Mouse (Mus musculus) liver, adult 10 weeks (tissue): ENCODE data around the gene Nuak2. TPM values are rescaled to one million over a fixed set of nuclear protein-coding genes. Genes with fewer than 3 reads are reported as not detected.

ENCODE experiments used
- polyA plus RNA-seq: library from polyadenylated mRNA; stranded (reverse); fragments of 350-450 nt; fragmentation: Illumina TruSeq; extraction: RNeasy Lipid Tissue Mini Kit (QIAGEN cat#74804); gene quantifications from one replicate; pipeline ENCODE4 v1.2.3, GENCODE M21; 2014; ENCODE audit warnings: low read depth, low replicate concordance

Nuak2 gene
- 4.4 TPM for polyA plus RNA-seq

GRCm38 (mm10) chr1:132315889-132316624 lies at the start of gene Nuak2:
TSS of gene Nuak2 (plus strand) at chr1:132316126.

GRCm38 (mm10) chr1:132298425-132298800 lies 17.5 kb upstream of the Nuak2 start, which contains the start of gene Klhdc8a:
TSS of gene Klhdc8a (plus strand) at chr1:132298626.

Other genes starting within 250 kb of the Nuak2 start
- gene Mfsd4a, start 248.1 kb upstream of the Nuak2 start, polyA plus RNA-seq: not detected
- gene Cdk18, start 176.4 kb upstream of the Nuak2 start, polyA plus RNA-seq: 1.5 TPM
- not detected for gene Lemd1, start 124.7 kb upstream of the Nuak2 start, polyA plus RNA-seq
- not detected for gene AC124108.1, start 124.7 kb upstream of the Nuak2 start, polyA plus RNA-seq
- not detected for gene Gm10188, start 86.4 kb upstream of the Nuak2 start, polyA plus RNA-seq
- gene Klhdc8a, start 17.5 kb upstream of the Nuak2 start, polyA plus RNA-seq: 0.24 TPM
- gene Tmcc2, start 75.2 kb downstream of the Nuak2 start, polyA plus RNA-seq: 0.42 TPM
- gene Dstyk, start 101.4 kb downstream of the Nuak2 start, polyA plus RNA-seq: 6.2 TPM
- gene Rbbp5, start 161.2 kb downstream of the Nuak2 start, polyA plus RNA-seq: 21.4 TPM
- gene Tmem81, start 190.1 kb downstream of the Nuak2 start, polyA plus RNA-seq: 2.0 TPM
- gene Cntn2, start 227.1 kb downstream of the Nuak2 start, polyA plus RNA-seq: not detected